Mouse (Mus musculus): ENCODE data around the gene Prickle3.

GRCm38 (mm10) chrX:7661086-7661485 is 4.0 kb downstream of the Prickle3 start:
- no peak for TF ChIP-seq POLR2A (IDR thresholded peaks at IDR 0.05; ENCODE audit: borderline replicate concordance, extremely low read depth, insufficient read depth, insufficient read length, poor library complexity, severe bottlenecking)
- TF ChIP-seq CTCF (IDR thresholded peaks at IDR 0.05; ENCODE audit: borderline replicate concordance, extremely low read depth, insufficient read depth, insufficient read length) = no peak

Data from brain, embryonic 14.5 days (tissue).